Mouse (Mus musculus) megakaryocyte, adult 5-6 weeks (primary cell): ENCODE data around the gene Pdilt. TPM values are rescaled to one million over a fixed set of nuclear protein-coding genes. Genes with fewer than 3 reads are reported as not detected.
A peak's percentile ranks its signal among the peaks of the same experiment; 100 is the strongest.

ENCODE experiments used
- ATAC-seq: 2 replicates; pipeline ENCODE4 v1.8.0; 2016; ENCODE audit warnings: mild to moderate bottlenecking, inconsistent platforms; ENCODE audit not compliant: poor library complexity, severe bottlenecking
- total RNA-seq, 2 experiments: library from RNA; stranded (forward) in 1 of 2; stranded (reverse) in 1 of 2; fragments of 153-499, 151-499 nt in 1 of 2; fragments of 221-1000, 200-1000 nt in 1 of 2; gene quantifications; 2 replicates each; pipeline versions ENCODE4 v1.2.3 to v1.2.4; 2015 to 2017

Gene Pdilt
- total RNA-seq, 2 experiments from 2014 or later, result not detected

GRCm38 (mm10) chr7:119513056-119513455, 10.2 kb downstream of the Pdilt start:
- no peak for ATAC-seq

GRCm38 (mm10) chr7:119511143-119511542, 12.1 kb downstream of the Pdilt start:
- ATAC-seq, result no peak

- no peak for ATAC-seq
Measured at GRCm38 (mm10) chr7:119490041-119490780, 33.1 kb downstream of the Pdilt start.

- no peak for ATAC-seq
Measured at GRCm38 (mm10) chr7:119486683-119487082, 36.6 kb downstream of the Pdilt start.

- ATAC-seq, result no peak
Measured at GRCm38 (mm10) chr7:119484154-119484553, 39.1 kb downstream of the Pdilt start.

GRCm38 (mm10) chr7:119479256-119479655, 44.0 kb downstream of the Pdilt start, which contains the start of gene Umod:
TSS of gene Umod (minus strand) at chr7:119479282.
- ATAC-seq, result no peak

GRCm38 (mm10) chr7:119476500-119477389, 46.5 kb downstream of the Pdilt start:
- peak; percentile 33; the same call in 1 of the 2 replicates for ATAC-seq

GRCm38 (mm10) chr7:119459185-119459584, 64.1 kb downstream of the Pdilt start, which contains the start of gene Gp2:
TSS of gene Gp2 (minus strand) at chr7:119459285.
- no peak for ATAC-seq

- ATAC-seq, result no peak
Measured at GRCm38 (mm10) chr7:119454192-119454591, 69.1 kb downstream of the Pdilt start.

- no peak for ATAC-seq
Measured at GRCm38 (mm10) chr7:119443849-119444248, 79.4 kb downstream of the Pdilt start.

- ATAC-seq, result no peak
Measured at GRCm38 (mm10) chr7:119441938-119442337, 81.4 kb downstream of the Pdilt start.

Other genes starting within 250 kb of the Pdilt start
- gene Gp2, start 64.2 kb downstream of the Pdilt start, total RNA-seq (2015), result not detected in 2 replicates
- not detected in 2 replicates for gene Gp2, start 64.2 kb downstream of the Pdilt start, total RNA-seq (2017)
- not detected in 2 replicates for gene Umod, start 44.2 kb downstream of the Pdilt start, total RNA-seq (2015)
- not detected in 2 replicates for gene Umod, start 44.2 kb downstream of the Pdilt start, total RNA-seq (2017)
- not detected in 2 replicates for gene Acsm5, start 4.0 kb downstream of the Pdilt start, total RNA-seq (2015)
- gene Acsm5, start 4.0 kb downstream of the Pdilt start, total RNA-seq (2017), result not detected in 2 replicates
- not detected in 2 replicates for gene Acsm2, start 30.9 kb upstream of the Pdilt start, total RNA-seq (2015)
- not detected in 2 replicates for gene Acsm2, start 30.9 kb upstream of the Pdilt start, total RNA-seq (2017)
- not detected in 2 replicates for gene Acsm1, start 83.5 kb upstream of the Pdilt start, total RNA-seq (2015)
- gene Acsm1, start 83.5 kb upstream of the Pdilt start, total RNA-seq (2017), result not detected in 2 replicates
- gene Acsm4, start 166.5 kb upstream of the Pdilt start, total RNA-seq (2015), result not detected in 2 replicates
- not detected in 2 replicates for gene Acsm4, start 166.5 kb upstream of the Pdilt start, total RNA-seq (2017)
- gene Thumpd1, start 197.3 kb upstream of the Pdilt start, total RNA-seq (2015), result 12.7 and 15.1 TPM in 2 replicates
- 36.2 and 38.1 TPM in 2 replicates for gene Thumpd1, start 197.3 kb upstream of the Pdilt start, total RNA-seq (2017)
- gene Acsm3, start 237.4 kb upstream of the Pdilt start, total RNA-seq (2015), result not detected in 2 replicates
- 0.20 TPM in 1 of 2 replicates, not detected in the other for gene Acsm3, start 237.4 kb upstream of the Pdilt start, total RNA-seq (2017)